Mouse (Mus musculus): ENCODE data around the gene Vmn1r230.

Vmn1r230 gene

GRCm38 (mm10) chr17:20840144-20840543 is at the start of gene Vmn1r230:
TSS of gene Vmn1r230 (plus strand) at chr17:20840444.
- DNase-seq (ENCODE audit: low spot score), result no peak

- DNase-seq (ENCODE audit: low spot score), result no peak
These were observed 29.0 kb upstream of the Vmn1r230 start, which contains the start of gene Vmn1r229 for GRCm38 (mm10) chr17:20811255-20811654. TSS of gene Vmn1r229 (plus strand) at chr17:20811555.
